Mouse (Mus musculus) lung, embryonic 14.5 days (tissue): ENCODE results near the gene Shb. TPM values are rescaled to one million over a fixed set of nuclear protein-coding genes. Genes with fewer than 3 reads are reported as not detected.
A peak's percentile ranks its signal among the peaks of the same experiment; 100 is the strongest.

Experiments
- ATAC-seq: fragments of 200-750 bp; cut with Nextera tagmentation; 2 replicates; pipeline ENCODE4 v1.8.0; 2017; ENCODE audit warnings: mild to moderate bottlenecking, moderate TSS enrichment, moderate library complexity; ENCODE audit not compliant: insufficient read depth
- DNase-seq: peaks from one replicate; pipeline ENCODE4 v3.0.0-alpha.2; 2015
- H3K27ac ChIP-seq: fragments of 300-500 bp; sonication (generic); 2 replicates; pipeline ENCODE4 v1.5.1; 2014; ENCODE audit warnings: low read depth, mild to moderate bottlenecking, moderate library complexity
- H3K27me3 ChIP-seq: fragments of 300-500 bp; sonication (generic); 2 replicates; pipeline ENCODE4 v1.6.1; 2014; ENCODE audit warnings: low read length, control low read depth; ENCODE audit not compliant: insufficient read depth
- H3K36me3 ChIP-seq: fragments of 300-500 bp; sonication (generic); 2 replicates; pipeline ENCODE4 v1.6.1; 2014; ENCODE audit warnings: control low read depth; ENCODE audit not compliant: insufficient read depth
- H3K4me1 ChIP-seq: fragments of 300-500 bp; sonication (generic); 2 replicates; pipeline ENCODE4 v1.6.1; 2014; ENCODE audit warnings: antibody characterized with exemption, control low read depth; ENCODE audit not compliant: insufficient read depth
- H3K4me2 ChIP-seq: fragments of 300-500 bp; sonication (generic); 2 replicates; pipeline ENCODE4 v1.6.1; 2014; ENCODE audit warnings: mild to moderate bottlenecking
- H3K4me3 ChIP-seq: fragments of 300-500 bp; sonication (generic); 2 replicates; pipeline ENCODE4 v1.5.1; 2014; ENCODE audit warnings: low read depth, low read length
- H3K9ac ChIP-seq: fragments of 300-500 bp; sonication (generic); 2 replicates; pipeline ENCODE4 v1.6.1; 2014
- H3K9me3 ChIP-seq: fragments of 300-500 bp; sonication (generic); 2 replicates; pipeline ENCODE4 v1.6.1; 2016; ENCODE audit warnings: low read depth, low read length, control low read depth
- CTCF ChIP-seq: IDR thresholded peaks from 2 replicates; pipeline ENCODE4 v1.5.1; 2016; ENCODE audit warnings: antibody characterized with exemption, low read depth
- WGBS: fragments of 180-500 bp; shearing (Covaris S2); extraction: QIAGEN DNeasy Blood & Tissue Kit; methylation state at CpG from one replicate; pipeline ENCODE4 v1.1.7; 2014; 5-methylcytosine and 5-hydroxymethylcytosine counted together
- polyA plus RNA-seq: library from polyadenylated mRNA; unstranded; fragments of >200 nt; fragmentation: Nextera tagmentation; extraction: Ambion mirVana; gene quantifications from 2 replicates; pipeline ENCODE4 v1.2.1, GENCODE M21; 2014

Gene Shb
- polyA plus RNA-seq, 1 experiment from 2014 or later: 10.6 TPM

GRCm38 (mm10) chr4:45552571-45552970 lies 20.3 kb upstream of the Shb start:
- Histone ChIP-seq H3K36me3 (no peaks in the 10 kb centered on the region), H3K4me3 (no peak overlapping the region), H3K27ac (0 out of 2 replicates have a peak overlapping the region, but pooled peaks have one; percentile 32), H3K27me3 (no peaks in the 10 kb centered on the region), H3K4me2 (no peak overlapping the region), H3K4me1 (no peaks in the 10 kb centered on the region; the same call in 1 of the 2 replicates), H3K9me3 (no peaks in the 10 kb centered on the region), H3K9ac (no peak overlapping the region)
- DNase-seq (peak; percentile 34), ATAC-seq (no peak)
- 21% methylated on average over 4 of the region's 4 CpGs for WGBS
- no peak for TF ChIP-seq CTCF

- no peak overlapping the region for H3K4me2 ChIP-seq
- no peak overlapping the region for H3K9ac ChIP-seq
- H3K36me3 ChIP-seq: no peaks in the 10 kb centered on the region
- no peak for DNase-seq
- WGBS: 65% methylated on average over 2 of the region's 2 CpGs
- ATAC-seq: no peak
- H3K4me1 ChIP-seq: no peaks in the 10 kb centered on the region; the same call in 1 of the 2 replicates
- H3K27ac ChIP-seq: no peak overlapping the region
- H3K9me3 ChIP-seq: no peaks in the 10 kb centered on the region
- no peaks in the 10 kb centered on the region for H3K27me3 ChIP-seq
- TF ChIP-seq CTCF: no peak
- H3K4me3 ChIP-seq: no peak overlapping the region
These were observed 18.7 kb upstream of the Shb start for GRCm38 (mm10) chr4:45550970-45551369.

- H3K4me1 ChIP-seq: no peaks in the 10 kb centered on the region; the same call in 1 of the 2 replicates
- no peak overlapping the region for H3K27ac ChIP-seq
- TF ChIP-seq CTCF: peak; percentile 65
- H3K4me2 ChIP-seq: no peak overlapping the region
- H3K4me3 ChIP-seq: no peak overlapping the region
- DNase-seq (peak; percentile 56), ATAC-seq (no peak)
- 61% methylated on average over 5 of the region's 5 CpGs for WGBS
- no peaks in the 10 kb centered on the region for H3K36me3 ChIP-seq
- H3K9ac ChIP-seq: no peak overlapping the region
- H3K9me3 ChIP-seq: no peaks in the 10 kb centered on the region
- no peaks in the 10 kb centered on the region for H3K27me3 ChIP-seq
These were observed 17.2 kb upstream of the Shb start for GRCm38 (mm10) chr4:45549514-45549913.

- ATAC-seq: no peak
- Histone ChIP-seq H3K36me3 (no peaks in the 10 kb centered on the region), H3K27ac (no peak overlapping the region), H3K27me3 (no peaks in the 10 kb centered on the region), H3K9ac (no peak overlapping the region), H3K4me2 (no peak overlapping the region), H3K4me1 (no peaks in the 10 kb centered on the region), H3K9me3 (no peaks in the 10 kb centered on the region), H3K4me3 (no peak overlapping the region)
- WGBS: 54% methylated on average over 8 of the region's 8 CpGs
- no peak for TF ChIP-seq CTCF
- no peak for DNase-seq
These were observed 13.6 kb upstream of the Shb start for GRCm38 (mm10) chr4:45545851-45546250.

- Histone ChIP-seq H3K9ac (no peak overlapping the region), H3K4me3 (no peak overlapping the region), H3K4me2 (no peak overlapping the region), H3K27ac (no peak overlapping the region), H3K36me3 (no peaks in the 10 kb centered on the region), H3K27me3 (no peaks in the 10 kb centered on the region), H3K4me1 (no peaks in the 10 kb centered on the region), H3K9me3 (no peaks in the 10 kb centered on the region)
- ATAC-seq: no peak
- no peak for DNase-seq
- TF ChIP-seq CTCF: no peak
- WGBS: 89% methylated on average over 3 of the region's 3 CpGs
These were observed 11.3 kb upstream of the Shb start for GRCm38 (mm10) chr4:45543481-45544051.

- ATAC-seq: no peak
- H3K4me1 ChIP-seq: no peaks in the 10 kb centered on the region
- DNase-seq: no peak
- TF ChIP-seq CTCF: no peak
- WGBS: 61% methylated on average over 15 of the region's 15 CpGs
- H3K27me3 ChIP-seq: no peaks in the 10 kb centered on the region
- no peak overlapping the region for H3K4me2 ChIP-seq
- no peak overlapping the region for H3K4me3 ChIP-seq
- no peak overlapping the region for H3K9ac ChIP-seq
- H3K27ac ChIP-seq: no peak overlapping the region
- no peaks in the 10 kb centered on the region for H3K36me3 ChIP-seq
- H3K9me3 ChIP-seq: no peaks in the 10 kb centered on the region
These were observed 8.1 kb upstream of the Shb start for GRCm38 (mm10) chr4:45540151-45540933.

- H3K36me3 ChIP-seq: no peaks in the 10 kb centered on the region
- TF ChIP-seq CTCF: no peak
- no peak overlapping the region for H3K9ac ChIP-seq
- H3K27ac ChIP-seq: no peak overlapping the region
- DNase-seq (no peak), ATAC-seq (no peak)
- H3K27me3 ChIP-seq: no peaks in the 10 kb centered on the region
- H3K4me1 ChIP-seq: no peaks in the 10 kb centered on the region
- H3K4me2 ChIP-seq: no peak overlapping the region
- H3K4me3 ChIP-seq: no peak overlapping the region
- H3K9me3 ChIP-seq: no peaks in the 10 kb centered on the region
These were observed 6.9 kb upstream of the Shb start for GRCm38 (mm10) chr4:45539187-45539586.
